Mouse (Mus musculus) midbrain, embryonic 12.5 days (tissue): ENCODE measurements around the gene Kdm2a. TPM values are rescaled to one million over a fixed set of nuclear protein-coding genes. Genes with fewer than 3 reads are reported as not detected.

ENCODE experiments used
- ATAC-seq: fragments of 200-750 bp; cut with Nextera tagmentation; 2 replicates; pipeline ENCODE4 v1.8.0; 2017; ENCODE audit warnings: low read depth, moderate TSS enrichment, moderate library complexity; ENCODE audit not compliant: low FRiP score
- H3K27ac ChIP-seq: fragments of 300-500 bp; sonication (generic); replicated peaks from 2 replicates; pipeline ENCODE4 v1.5.1; 2016; ENCODE audit warnings: mild to moderate bottlenecking
- H3K27me3 ChIP-seq: fragments of 300-500 bp; sonication (generic); 2 replicates; pipeline ENCODE4 v1.6.1; 2016; ENCODE audit warnings: mild to moderate bottlenecking
- H3K36me3 ChIP-seq: fragments of 300-500 bp; sonication (generic); 2 replicates; pipeline ENCODE4 v1.6.1; 2016
- H3K4me1 ChIP-seq: fragments of 300-500 bp; sonication (generic); 2 replicates; pipeline ENCODE4 v1.6.1; 2016
- H3K4me2 ChIP-seq: fragments of 300-500 bp; sonication (generic); replicated peaks from 2 replicates; pipeline ENCODE4 v1.6.1; 2016; ENCODE audit warnings: mild to moderate bottlenecking, moderate library complexity
- H3K4me3 ChIP-seq: fragments of 300-500 bp; sonication (generic); 2 replicates; pipeline ENCODE4 v1.5.1; 2016; ENCODE audit warnings: mild to moderate bottlenecking
- H3K9ac ChIP-seq: fragments of 300-500 bp; sonication (generic); replicated peaks from 2 replicates; pipeline ENCODE4 v1.6.1; 2016; ENCODE audit warnings: mild to moderate bottlenecking, moderate library complexity
- H3K9me3 ChIP-seq: fragments of 300-500 bp; sonication (generic); 2 replicates; pipeline ENCODE4 v1.6.1; 2016; ENCODE audit warnings: mild to moderate bottlenecking
- WGBS: fragments of 180-500 bp; shearing (Covaris S2); methylation state at CpG from one replicate; pipeline ENCODE4 v1.1.7; 2016; 5-methylcytosine and 5-hydroxymethylcytosine counted together
- polyA plus RNA-seq: library from polyadenylated mRNA; unstranded; fragments of >200 nt; fragmentation: Nextera tagmentation; extraction: Ambion mirVana; gene quantifications from 2 replicates; pipeline ENCODE4 v1.2.1, GENCODE M21; 2016

Gene Kdm2a
- polyA plus RNA-seq, 1 experiment from 2014 or later: 58.0 TPM

GRCm38 (mm10) chr19:4301735-4302651 is 96.1 kb downstream of the Kdm2a start:
- H3K36me3 ChIP-seq: no peaks in the 10 kb centered on the region
- 37% methylated on average over 21 of the region's 21 CpGs for WGBS
- H3K4me1 ChIP-seq: peaks cover 48% of the 10 kb centered on the region
- peak overlapping the region; percentile 22 for H3K4me2 ChIP-seq
- no peaks in the 10 kb centered on the region for H3K27me3 ChIP-seq
- no peak for ATAC-seq
- H3K4me3 ChIP-seq: no peak overlapping the region
- peak overlapping the region; percentile 37 for H3K9ac ChIP-seq
- H3K27ac ChIP-seq: peak overlapping the region; percentile 76
- H3K9me3 ChIP-seq: no peaks in the 10 kb centered on the region

GRCm38 (mm10) chr19:4300852-4301734 is 97.0 kb downstream of the Kdm2a start:
- peak overlapping the region; percentile 76; the same call in 1 of the 2 replicates for H3K27ac ChIP-seq
- no peak for ATAC-seq
- no peaks in the 10 kb centered on the region for H3K27me3 ChIP-seq
- H3K36me3 ChIP-seq: no peaks in the 10 kb centered on the region
- peak overlapping the region; percentile 22 for H3K4me2 ChIP-seq
- no peak overlapping the region for H3K4me3 ChIP-seq
- H3K4me1 ChIP-seq: peaks cover 45% of the 10 kb centered on the region
- WGBS: 74% methylated on average over 11 of the region's 11 CpGs
- no peaks in the 10 kb centered on the region for H3K9me3 ChIP-seq
- peak overlapping the region; percentile 37; the same call in 1 of the 2 replicates for H3K9ac ChIP-seq

GRCm38 (mm10) chr19:4300271-4300704 is 97.8 kb downstream of the Kdm2a start:
- no peak overlapping the region for H3K27ac ChIP-seq
- H3K4me3 ChIP-seq: no peak overlapping the region

GRCm38 (mm10) chr19:4299574-4300270 is 98.4 kb downstream of the Kdm2a start:
- Histone ChIP-seq H3K9ac (no peak overlapping the region), H3K4me1 (peaks cover 38% of the 10 kb centered on the region), H3K27ac (no peak overlapping the region), H3K4me2 (no peak overlapping the region), H3K4me3 (no peak overlapping the region), H3K9me3 (no peaks in the 10 kb centered on the region), H3K27me3 (no peaks in the 10 kb centered on the region), H3K36me3 (no peaks in the 10 kb centered on the region)
- 81% methylated on average over 6 of the region's 6 CpGs for WGBS
- no peak for ATAC-seq

More at GRCm38 (mm10) chr19:4300271-4300704, 97.8 kb downstream of the Kdm2a start:
- ATAC-seq: no peak
- no peaks in the 10 kb centered on the region for H3K27me3 ChIP-seq
- H3K9me3 ChIP-seq: no peaks in the 10 kb centered on the region
- no peaks in the 10 kb centered on the region for H3K36me3 ChIP-seq
- peaks cover 44% of the 10 kb centered on the region for H3K4me1 ChIP-seq
- WGBS: 44% methylated on average over 7 of the region's 7 CpGs
- H3K4me2 ChIP-seq: no peak overlapping the region
- H3K9ac ChIP-seq: no peak overlapping the region

- peaks cover 3% of the 10 kb centered on the region; the same call in 1 of the 2 replicates for H3K36me3 ChIP-seq
- H3K4me1 ChIP-seq: peaks cover 32% of the 10 kb centered on the region
- no peak overlapping the region for H3K27ac ChIP-seq
- H3K4me2 ChIP-seq: no peak overlapping the region
- H3K9me3 ChIP-seq: no peaks in the 10 kb centered on the region
- no peaks in the 10 kb centered on the region for H3K27me3 ChIP-seq
- no peak for ATAC-seq
- WGBS: 88% methylated on average over 7 of the region's 7 CpGs
- H3K4me3 ChIP-seq: no peak overlapping the region
- H3K9ac ChIP-seq: no peak overlapping the region
Observed at GRCm38 (mm10) chr19:4299126-4299525, 99.0 kb downstream of the Kdm2a start.

GRCm38 (mm10) chr19:4298322-4299121 is 99.6 kb downstream of the Kdm2a start:
- 92% methylated on average over 17 of the region's 17 CpGs for WGBS
- H3K4me2 ChIP-seq: no peak overlapping the region
- peaks cover 5% of the 10 kb centered on the region; the same call in 1 of the 2 replicates for H3K36me3 ChIP-seq
- H3K9ac ChIP-seq: no peak overlapping the region
- no peaks in the 10 kb centered on the region for H3K27me3 ChIP-seq
- no peak for ATAC-seq
- H3K27ac ChIP-seq: no peak overlapping the region
- H3K9me3 ChIP-seq: no peaks in the 10 kb centered on the region
- H3K4me1 ChIP-seq: peaks cover 26% of the 10 kb centered on the region
- no peak overlapping the region for H3K4me3 ChIP-seq

GRCm38 (mm10) chr19:4297851-4298250 is 100.2 kb downstream of the Kdm2a start:
- peaks cover 19% of the 10 kb centered on the region for H3K4me1 ChIP-seq
- H3K36me3 ChIP-seq: peaks cover 10% of the 10 kb centered on the region; the same call in 1 of the 2 replicates
- H3K27me3 ChIP-seq: no peaks in the 10 kb centered on the region
- no peak overlapping the region for H3K4me3 ChIP-seq
- no peak overlapping the region for H3K9ac ChIP-seq
- 91% methylated on average over 5 of the region's 5 CpGs for WGBS
- no peak overlapping the region for H3K4me2 ChIP-seq
- H3K27ac ChIP-seq: no peak overlapping the region
- no peaks in the 10 kb centered on the region for H3K9me3 ChIP-seq
- ATAC-seq: no peak

- Histone ChIP-seq H3K4me2 (no peak overlapping the region), H3K4me1 (peaks cover 7% of the 10 kb centered on the region), H3K27ac (no peak overlapping the region), H3K36me3 (peaks cover 22% of the 10 kb centered on the region), H3K9me3 (no peaks in the 10 kb centered on the region), H3K27me3 (no peaks in the 10 kb centered on the region), H3K9ac (no peak overlapping the region), H3K4me3 (no peak overlapping the region)
- ATAC-seq: no peak
- 85% methylated on average over 2 of the region's 2 CpGs for WGBS
Observed at GRCm38 (mm10) chr19:4296611-4297010, 101.5 kb downstream of the Kdm2a start.

- Histone ChIP-seq H3K36me3 (peaks cover 34% of the 10 kb centered on the region), H3K27me3 (no peaks in the 10 kb centered on the region), H3K4me1 (no peaks in the 10 kb centered on the region), H3K27ac (no peak overlapping the region), H3K9me3 (no peaks in the 10 kb centered on the region), H3K4me2 (no peak overlapping the region), H3K4me3 (no peak overlapping the region), H3K9ac (no peak overlapping the region)
- WGBS: 89% methylated on average over 4 of the region's 4 CpGs
- no peak for ATAC-seq
Observed at GRCm38 (mm10) chr19:4295391-4295790, 102.7 kb downstream of the Kdm2a start.

GRCm38 (mm10) chr19:4294381-4295097 is 103.5 kb downstream of the Kdm2a start:
- Histone ChIP-seq H3K4me2 (no peak overlapping the region), H3K4me3 (no peak overlapping the region), H3K9me3 (no peaks in the 10 kb centered on the region), H3K27me3 (no peaks in the 10 kb centered on the region), H3K9ac (no peak overlapping the region), H3K27ac (no peak overlapping the region), H3K36me3 (peaks cover 43% of the 10 kb centered on the region), H3K4me1 (no peaks in the 10 kb centered on the region)
- WGBS: 78% methylated on average over 14 of the region's 14 CpGs
- no peak for ATAC-seq
